Mouse (Mus musculus) layer of hippocampus, adult 9-11 months (tissue): ENCODE data around the gene Slc16a6.
A peak's percentile ranks its signal among the peaks of the same experiment; 100 is the strongest.

Experiments used
- DNase-seq: peaks from one replicate; pipeline ENCODE4 v3.0.0; 2022

Slc16a6 gene

DNA sequence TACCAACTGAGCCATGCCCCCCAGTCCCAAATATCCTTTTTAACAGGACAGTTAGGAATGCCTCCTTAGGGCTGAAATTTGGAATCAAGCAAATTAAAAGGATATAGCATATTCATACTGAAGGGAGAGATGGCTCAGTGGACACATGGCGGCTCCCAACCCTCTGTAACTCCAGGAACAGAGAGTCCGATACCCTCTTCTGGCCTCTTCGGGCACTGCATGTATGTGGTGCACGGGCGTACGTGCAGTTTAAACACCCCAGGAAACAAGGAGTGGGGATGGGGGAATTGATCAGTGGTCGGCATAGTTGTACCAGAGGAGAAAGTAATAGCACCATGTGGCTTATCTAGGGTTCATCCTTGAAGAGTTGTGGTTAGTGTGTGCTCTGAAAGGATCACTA is 28.8 kb downstream of the Slc16a6 start:
- DNase-seq: no peak

DNA sequence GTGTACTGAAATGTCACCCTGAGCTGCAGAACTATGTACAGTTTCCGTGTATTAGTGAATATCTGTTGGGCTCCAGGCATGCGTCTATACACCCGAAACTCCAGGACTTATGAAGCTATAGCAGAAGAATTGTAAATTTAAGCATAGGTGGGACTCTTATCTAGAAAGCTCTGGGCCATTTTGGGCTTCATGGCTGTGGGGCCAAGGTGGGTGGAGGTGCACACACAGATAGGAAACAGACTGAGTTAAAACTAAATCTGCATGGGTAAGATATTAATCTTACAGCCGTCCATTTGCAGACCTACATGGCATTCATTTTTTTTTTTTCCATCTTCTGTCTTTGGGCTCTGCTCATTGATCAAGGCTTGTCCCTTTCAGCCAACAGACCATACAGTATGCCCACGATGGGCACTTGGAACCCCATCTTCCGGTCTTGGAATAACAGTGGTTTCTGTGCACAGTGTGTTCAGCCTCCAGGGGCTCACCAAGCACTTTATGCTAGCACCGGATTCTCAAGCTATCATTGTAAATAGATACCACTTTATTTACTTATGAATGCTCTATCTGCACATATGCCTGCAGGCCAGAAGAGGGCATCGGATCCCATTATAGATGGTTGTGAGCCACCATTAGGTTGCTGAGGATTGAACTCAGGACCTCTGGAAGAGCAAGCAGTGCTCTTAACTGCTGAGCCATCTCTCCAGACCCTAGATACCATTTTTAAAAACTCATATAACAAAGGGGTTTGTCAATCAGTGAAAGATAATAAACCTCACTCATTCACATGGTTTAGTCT is 29.7 kb downstream of the Slc16a6 start:
- no peak for DNase-seq

DNA sequence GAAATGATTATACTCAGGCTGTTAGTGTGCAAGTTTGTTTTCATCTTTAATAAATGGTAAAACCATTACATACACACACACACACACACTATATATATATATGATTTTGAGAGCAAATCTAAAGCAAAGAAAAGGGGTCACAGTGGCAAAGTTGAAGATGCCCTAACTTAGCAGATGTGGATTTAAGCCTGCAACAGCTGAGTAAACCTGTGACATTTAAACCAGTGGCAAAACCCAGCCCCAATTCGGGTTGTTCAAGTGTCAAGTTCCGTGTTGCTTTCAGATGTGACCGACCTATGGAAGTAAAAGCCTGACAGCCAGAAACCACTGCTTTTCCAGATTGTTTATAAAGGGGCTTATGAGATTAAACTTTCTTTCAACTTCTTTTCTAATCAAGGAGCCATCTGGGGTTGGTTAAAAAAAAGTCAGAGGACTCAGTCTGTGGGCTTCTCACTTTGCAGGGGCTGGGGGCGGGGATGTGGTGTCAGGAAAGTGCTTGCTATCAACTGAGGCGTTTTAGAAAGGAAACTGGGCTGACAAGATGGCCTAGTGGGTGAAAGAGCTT is 31.1 kb downstream of the Slc16a6 start:
- no peak for DNase-seq

DNA sequence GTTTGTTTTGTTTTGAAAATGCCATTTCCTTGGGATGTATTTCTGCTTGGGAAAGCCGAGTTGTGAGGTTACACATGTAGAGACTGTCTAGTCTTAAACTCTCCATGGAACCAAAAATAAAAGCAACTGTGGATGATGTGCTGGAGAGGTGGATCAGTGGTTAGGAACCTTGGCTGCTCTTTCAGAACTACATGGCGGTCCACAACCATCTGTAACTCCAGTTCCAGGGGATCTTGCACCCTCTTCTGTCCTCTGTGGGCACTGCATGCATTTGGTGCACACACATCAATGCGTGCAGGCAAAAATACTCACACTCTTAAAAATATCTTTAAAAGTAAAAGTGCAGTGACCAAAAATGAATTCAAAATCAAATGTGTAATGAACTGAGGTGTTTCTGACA is 32.3 kb downstream of the Slc16a6 start:
- DNase-seq: no peak

DNA sequence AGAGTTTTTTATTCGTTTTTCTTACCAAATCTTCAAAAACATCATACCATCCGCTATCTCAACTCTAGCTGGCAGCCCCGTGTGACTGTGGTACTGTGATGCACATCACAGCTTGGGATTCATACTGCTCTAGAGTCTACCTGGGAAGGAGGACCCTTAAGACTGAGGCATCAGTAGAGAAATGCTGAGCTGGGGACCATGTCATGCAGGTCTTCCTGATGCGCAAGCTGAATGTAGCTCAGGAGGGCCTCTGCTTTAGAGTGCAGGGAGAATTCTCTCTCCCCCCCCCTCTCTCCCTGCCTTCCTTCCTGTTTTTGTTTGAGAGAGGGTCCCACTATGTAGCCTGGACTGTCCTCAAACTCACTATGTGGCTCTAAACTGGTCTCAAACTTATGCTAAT is 32.8 kb downstream of the Slc16a6 start:
- DNase-seq: no peak

DNA sequence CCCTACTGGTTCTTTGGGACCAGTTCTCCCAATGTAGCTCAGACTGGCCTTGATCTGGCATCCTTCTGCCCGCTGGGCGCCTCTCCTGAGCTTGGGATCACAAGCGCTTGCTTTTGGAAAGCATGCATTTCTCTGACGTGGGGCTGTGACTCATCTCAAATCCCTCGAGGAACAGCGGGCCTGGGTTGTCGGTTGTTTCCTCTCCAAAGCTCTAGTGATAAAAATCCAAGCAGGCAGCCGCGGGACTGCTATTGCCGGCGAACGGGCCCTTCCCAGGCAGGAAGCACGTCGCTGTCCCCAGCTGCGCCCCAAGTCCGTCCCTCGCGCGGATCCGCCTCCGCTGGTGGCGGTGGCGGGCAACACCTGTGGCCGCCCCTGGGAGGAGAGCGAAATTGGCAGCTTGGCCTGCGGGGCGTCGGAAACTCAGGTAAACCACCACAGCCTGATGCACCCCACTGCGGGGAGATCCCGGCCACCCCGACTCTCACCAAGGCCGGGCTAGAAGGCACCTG is 33.5 kb downstream of the Slc16a6 start:
- peak; percentile 48 for DNase-seq

DNA sequence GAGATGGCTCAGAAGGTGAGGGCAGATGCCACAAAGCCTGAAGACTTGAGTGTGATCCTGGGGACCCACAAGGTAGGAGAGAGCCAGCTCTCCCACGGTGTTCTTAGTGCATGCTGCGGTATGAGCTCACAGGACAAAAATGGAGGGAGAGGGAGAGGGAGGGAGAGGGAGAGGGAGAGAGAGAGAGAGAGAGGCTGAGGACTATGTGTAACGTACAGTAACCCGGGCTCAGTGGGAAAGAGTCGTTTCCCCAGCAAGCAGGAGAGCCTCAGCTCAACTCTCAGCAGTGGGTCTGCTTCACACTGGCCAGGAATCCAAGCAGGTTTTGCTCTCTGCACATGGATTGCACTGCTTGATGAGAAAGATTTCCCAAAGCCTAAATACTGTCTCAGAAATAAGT is 34.2 kb downstream of the Slc16a6 start:
- DNase-seq: no peak

DNA sequence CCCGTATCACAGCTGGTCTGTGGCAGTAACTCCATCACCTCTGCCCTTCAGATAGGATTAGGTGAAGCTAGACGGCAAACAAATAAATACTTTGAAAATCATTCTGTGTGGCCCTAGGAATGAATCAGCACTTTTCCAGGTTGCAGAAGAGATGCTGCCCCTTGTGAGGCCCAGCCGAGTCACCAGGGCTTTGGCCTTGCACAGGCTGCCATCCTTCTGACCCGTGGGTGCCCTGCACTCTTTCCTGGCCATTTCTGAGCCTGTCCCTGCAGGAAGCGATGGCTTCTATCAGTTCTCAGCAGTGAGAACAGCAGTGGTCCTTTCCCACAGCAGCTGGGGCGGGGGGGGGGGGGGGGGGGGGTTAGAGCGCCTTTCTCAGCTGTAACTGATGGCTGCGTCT is 36.5 kb downstream of the Slc16a6 start:
- no peak for DNase-seq

DNA sequence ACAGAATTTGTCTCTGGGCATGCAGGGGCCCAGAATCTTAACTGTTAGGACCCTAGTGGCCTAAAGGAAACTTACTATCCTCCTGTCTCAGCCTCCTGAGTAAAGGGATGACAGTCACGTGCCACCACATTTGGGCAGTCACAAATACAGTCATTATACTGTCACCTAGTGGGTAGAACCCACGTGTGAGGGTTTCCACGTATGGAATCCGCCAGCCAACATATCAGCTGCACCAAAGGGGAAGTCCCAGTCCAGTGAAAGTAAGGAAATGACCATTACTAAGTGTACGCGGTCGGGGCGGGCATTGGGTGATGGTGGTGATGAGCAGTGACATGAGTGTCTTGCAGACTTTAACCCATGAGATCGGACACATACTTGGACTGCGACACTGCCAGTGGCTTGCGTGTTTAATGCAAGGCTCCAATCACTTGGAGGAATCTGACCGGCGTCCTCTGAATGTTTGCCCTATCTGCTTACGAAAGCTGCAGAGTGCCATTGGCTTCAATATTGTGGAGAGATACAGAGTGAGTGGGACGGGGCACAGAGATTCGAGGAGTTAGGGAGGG is 39.1 kb downstream of the Slc16a6 start:
- DNase-seq: no peak

DNA sequence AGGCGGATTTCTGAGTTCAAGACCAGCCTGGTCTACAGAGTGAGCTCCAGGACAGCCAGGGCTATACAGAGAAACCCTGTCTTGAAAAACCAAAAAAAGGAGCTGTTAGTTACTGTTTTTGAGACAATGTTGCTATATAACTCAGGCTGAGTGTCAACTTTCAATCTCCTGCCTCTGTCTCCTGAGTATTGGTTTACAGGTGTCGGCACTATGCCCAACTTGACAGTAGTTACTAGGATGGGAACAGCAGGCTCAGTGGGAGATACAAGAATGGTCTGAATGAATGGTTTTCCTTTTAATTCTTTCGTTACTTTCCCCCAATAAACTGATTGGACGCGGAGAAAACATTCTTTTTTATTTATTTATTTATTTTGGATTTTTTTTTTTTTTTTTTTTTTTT is 46.0 kb downstream of the Slc16a6 start:
- DNase-seq: no peak

DNA sequence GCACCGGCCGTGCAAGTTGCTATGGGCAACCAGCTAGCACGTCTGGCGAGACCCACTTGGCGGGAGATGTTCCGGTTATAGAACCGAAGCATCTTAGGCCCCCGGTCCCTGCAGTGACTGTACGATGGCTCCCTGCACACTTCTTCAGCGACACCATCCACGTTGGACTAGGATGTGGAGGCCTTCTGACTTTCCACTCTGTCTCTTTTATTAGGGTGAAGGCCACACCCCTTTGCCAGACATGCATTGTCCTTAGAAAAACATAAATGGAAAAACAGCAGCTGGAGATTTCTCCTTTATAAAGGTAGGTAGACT is 47.2 kb downstream of the Slc16a6 start:
- DNase-seq: no peak

DNA sequence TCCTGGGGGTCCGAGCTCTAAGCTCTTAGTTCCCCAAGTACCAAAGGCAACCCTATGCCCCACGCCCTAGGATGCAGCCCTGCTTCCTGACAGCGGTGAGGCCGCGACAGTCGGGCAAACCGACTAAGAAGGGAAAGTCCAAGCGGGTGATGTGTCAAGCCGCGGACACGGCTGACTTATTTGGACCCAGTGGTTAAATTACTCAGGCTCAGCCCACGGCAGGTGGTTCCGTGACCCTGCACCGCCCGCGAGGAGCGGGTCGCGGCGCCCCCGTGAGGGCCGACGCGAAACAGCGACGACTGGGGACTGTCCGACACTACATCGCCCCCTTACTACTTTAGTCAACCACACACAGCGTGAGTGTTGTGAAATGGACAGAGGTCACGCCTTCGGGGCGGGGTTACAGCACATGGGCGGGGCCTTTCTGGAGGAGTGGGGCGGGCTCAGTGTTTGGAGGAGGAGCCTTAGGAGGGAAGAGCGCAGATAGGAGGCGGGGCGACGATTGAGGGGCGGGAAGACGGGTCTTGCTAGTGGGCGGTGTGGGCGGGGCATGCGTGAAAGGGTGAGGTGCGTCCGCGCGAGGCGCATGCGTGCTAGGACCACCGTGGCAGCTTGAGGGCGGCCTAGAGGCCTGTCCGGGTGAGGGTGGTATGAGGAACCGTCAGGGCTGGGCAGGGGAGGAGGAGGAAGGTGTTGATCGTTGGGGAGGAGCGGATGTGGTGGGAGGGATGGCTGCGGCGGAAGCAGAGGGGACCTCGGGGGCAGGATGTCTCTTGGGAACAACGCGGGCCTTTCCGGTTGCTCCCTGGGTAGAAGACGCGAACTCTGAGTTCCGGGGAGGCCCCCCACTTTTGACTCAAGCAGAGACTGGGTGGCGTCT is 47.8 kb downstream of the Slc16a6 start, which contains the start of gene Amz2:
Gene Amz2, plus strand, starts transcription at position 555 of the 880 bp plus-strand sequence.
- DNase-seq: peak; percentile 98

DNA sequence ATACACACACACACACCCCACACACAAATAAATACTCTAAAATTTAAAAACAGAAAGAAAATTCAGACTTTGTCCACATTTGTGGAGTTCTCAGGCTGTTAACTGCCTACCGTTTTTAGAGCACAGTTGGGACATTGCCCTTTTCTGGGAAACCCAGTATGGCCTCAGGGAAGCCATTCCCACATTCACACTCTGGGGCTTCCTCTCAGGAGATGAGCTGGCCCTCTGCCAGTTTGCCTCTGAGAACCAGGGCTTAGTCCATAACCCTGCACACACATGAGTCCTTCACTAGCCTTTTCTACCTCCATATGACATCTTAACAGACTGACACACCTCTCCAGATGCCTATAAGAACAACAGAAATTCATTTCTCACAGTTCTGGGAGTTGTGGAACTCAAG is 50.1 kb downstream of the Slc16a6 start:
- DNase-seq: no peak

DNA sequence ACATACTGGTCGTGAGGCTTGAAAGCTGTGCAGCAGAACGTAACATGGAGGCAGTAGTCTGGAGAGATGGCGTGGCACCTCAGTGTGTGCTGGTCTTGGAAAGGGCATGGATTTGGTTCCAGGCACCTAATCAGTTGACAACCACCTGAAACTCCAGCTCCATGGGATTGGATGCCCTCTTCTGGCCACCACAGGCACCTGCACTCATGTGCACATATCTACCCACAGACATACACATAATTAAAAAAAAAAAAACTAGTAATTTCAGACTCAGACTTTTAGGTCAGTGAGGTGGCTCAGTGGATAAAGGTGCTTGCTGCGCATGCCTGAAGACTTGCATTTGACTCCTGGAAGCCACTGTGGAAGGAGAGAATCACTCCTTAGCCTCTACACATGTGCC is 51.1 kb downstream of the Slc16a6 start:
- DNase-seq: no peak

DNA sequence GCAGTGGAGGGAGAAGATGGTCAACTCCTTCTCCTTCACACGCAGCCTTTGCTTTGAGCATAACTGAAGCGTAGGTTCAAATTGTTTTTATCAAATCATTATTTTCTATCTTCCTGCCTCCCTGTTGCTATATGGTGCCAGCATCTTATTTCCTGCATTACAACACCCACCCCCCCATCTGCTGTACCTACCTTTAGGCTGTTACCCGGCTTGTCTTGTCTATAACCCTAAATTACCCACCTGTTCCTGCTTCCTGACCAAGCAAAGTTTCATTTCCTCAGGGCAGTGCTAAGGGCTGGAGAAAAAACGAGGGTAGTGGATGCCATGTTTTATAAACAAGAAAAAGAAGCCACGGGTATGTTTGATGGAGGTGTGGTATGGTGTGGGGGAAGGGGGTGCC is 52.2 kb downstream of the Slc16a6 start:
- no peak for DNase-seq

DNA sequence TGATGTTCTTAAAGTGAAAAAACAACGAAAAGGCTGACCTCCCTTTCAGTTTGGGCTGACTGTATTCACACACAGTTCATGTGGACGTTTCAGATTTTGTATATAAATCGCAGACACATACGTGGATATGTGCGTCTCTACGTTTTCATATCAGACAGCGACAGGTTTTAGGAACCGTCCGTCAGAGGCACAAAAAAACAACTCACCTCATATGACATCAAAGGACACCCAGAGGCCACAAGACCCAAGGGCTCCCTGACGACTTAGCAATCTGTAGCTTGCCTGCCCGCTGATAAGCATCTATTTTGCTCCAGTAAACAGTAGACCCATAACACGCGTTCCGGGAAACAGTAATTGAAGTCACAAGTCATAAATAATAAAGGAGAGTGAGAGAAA is 52.8 kb downstream of the Slc16a6 start:
- DNase-seq: no peak

DNA sequence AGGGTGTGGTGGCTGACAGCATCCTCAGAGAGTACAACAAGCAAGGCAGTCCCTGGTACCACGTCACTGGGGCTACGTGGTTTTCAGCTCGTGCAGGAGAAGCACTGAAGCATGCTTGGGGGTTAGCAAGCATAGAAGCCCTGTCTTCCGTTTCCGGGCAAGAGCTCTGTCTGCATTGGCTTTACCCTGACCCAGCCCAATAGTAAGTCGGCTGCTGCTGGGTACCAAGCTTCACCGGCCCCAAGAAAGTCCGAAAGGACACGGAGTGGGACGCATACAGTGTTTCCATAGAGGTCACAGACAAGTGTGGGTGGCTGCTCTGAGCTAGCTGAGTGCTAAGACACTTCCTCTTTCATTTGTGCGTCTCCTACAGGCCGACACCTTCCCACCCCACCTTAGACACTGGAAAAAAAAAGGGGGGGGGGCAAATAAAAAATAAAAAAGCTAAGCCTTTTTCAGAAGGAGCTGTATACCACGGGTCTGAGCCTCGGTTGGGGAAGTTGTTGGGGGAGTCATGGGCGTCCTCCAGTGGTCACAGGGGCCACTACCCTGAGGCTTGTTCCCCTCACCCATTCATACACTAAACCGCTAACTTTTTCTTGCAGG is 53.3 kb downstream of the Slc16a6 start:
- no peak for DNase-seq

DNA sequence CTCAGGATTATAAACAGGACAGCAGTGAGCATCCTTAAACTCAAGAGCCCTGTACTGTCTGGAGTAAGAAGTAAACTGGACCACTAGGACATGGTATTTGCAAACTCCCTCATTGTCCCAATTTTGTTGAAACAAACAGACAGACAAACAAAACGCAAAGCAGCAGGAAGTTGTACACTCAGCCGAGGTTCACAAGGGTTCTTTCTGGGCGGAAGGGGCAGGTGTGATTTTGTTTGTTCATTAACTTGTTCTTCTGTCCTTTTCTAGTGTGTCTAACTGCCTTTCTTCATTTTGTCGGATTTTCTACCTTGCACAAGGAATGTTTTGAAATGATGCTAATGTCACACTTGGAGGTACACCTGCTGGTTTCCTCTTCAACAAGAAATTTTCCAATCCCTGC is 53.9 kb downstream of the Slc16a6 start:
- DNase-seq: no peak

DNA sequence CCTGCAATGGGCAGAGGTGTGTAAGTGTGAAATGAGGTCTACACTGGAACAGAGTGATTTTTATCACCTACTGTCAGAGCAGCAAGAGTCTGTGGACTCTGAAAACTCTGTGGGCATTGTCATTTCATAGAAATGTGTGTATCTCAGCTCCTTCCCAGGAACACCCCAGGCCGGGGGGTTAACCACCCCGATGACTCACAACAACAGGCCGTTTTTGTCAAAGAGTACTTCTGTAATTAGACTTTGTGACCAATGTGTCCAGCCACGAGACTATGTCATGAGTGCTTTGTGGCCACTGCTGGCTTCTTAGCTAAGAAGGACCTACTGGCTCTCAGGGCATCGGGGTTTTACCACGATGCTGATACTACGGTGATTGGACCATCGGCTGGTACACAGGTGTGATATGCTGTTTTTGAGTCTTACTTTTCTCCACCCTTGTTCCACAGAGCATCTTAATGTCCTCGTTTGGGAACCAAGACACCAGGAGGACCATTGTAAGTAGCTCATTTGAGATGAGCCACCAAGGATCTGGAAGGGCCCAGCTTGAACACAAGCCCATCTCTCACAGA is 55.8 kb downstream of the Slc16a6 start:
- DNase-seq: peak; percentile 25

DNA sequence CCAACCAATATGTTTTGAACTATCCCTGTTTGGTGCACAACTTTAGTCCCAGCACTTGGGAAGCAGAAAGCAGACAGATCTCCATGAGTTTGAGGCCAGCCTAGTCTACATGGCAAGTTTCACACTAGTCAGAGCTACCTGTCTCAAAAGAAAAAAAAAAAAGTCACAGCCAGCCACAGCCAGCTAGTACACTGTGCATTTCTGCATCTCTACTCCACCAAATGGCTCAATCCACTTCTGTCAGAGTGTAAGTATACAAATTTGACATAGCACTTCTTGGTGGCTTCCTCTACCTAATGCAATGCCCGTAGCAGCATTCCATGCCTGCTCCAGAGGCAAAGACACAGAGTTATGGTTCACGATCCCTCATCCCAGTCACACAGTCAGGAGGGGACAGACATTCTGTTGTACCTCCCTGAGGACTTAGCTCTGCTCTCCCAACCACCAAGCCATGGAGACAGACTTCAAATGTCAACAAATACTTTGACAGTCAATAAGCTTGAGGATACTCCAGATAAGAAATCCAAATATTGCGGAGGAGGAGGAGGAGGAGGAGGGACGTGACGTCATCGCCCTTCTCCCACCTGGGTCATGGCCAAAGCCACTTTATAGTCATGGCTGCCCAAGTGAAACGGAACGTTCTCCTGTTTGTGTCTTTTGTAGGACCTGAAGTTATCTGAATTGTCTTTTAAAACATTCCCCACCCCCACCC is 56.5 kb downstream of the Slc16a6 start:
- DNase-seq: no peak

DNA sequence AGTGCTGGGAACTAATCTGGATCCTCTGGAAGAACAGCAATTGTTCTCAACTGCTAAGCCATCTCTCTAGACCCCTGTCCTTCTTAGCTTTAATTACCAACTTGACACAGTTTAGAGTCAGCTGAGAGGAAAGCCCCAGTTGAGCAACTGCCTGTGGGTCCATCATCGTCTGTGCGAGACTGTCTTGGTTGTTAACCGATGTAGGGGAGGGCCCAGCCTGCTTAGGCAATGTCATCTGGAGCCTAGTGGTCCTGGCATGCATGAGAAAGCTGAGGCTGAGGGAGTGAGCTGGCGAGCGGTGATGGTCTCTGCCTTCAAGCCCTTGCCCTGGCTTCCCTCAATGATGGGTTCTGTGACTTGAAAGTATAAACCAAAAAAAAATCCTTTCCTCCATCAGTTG is 58.6 kb downstream of the Slc16a6 start:
- DNase-seq: no peak

DNA sequence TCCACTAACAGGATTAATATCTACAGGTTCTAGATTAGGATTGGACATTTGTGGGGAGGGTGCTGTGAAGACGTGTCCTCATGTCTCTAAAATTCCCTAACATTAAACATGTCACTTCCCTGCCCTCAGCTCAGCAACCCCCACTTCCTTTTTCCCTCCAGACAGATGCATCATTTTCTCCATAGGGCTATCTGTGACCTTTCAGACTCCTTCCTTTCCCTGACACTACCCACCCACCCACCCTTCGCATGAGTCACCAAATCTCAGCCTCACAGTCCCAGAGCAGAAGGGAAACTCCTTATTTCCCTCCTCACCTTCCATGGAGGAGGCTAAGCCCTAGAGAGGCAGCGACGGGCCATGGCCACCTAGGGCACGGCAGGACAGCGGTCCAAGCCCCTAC is 59.8 kb downstream of the Slc16a6 start, which contains the start of gene 9930022D16Rik:
Gene 9930022D16Rik, plus strand, starts transcription at position 301 of the 400 bp plus-strand sequence.
- no peak for DNase-seq
